Mouse (Mus musculus) heart, postnatal 10 days (tissue): ENCODE results near the gene Flnc. TPM values are rescaled to one million over a fixed set of nuclear protein-coding genes. Genes with fewer than 3 reads are reported as not detected.
"Not testable (repeated sequence)": the region's sequence is repeated elsewhere in the genome, so short reads cannot be mapped to it uniquely, and the experiment has no call there.

Experiments used
- DNase-seq, 2 experiments: peaks; one replicate each; pipeline ENCODE4 v3.0.0; 2021
- intact Hi-C: fragments of 180-260 bp; cut with DNase I; formaldehyde crosslinking; loops from one replicate; pipeline ENCODE4 v1.15.1; 2025
- total RNA-seq, 2 experiments: library from RNA; stranded (reverse); gene quantifications; 2 replicates each; pipeline ENCODE4 v1.2.3; 2021

Flnc gene
- total RNA-seq, result 100 to 1,000 TPM; 214 to 246 TPM

- DNase-seq, result peak; percentile 74 to 78
- intact Hi-C loops, result loop anchor here (2.0 to 5.0 kb wide), 3 partner anchors 36 to 76 kb away; partner anchors contain the start of genes Ccdc136 and Opn1sw
Observed at GRCm38 (mm10) chr6:29433038-29433803, at the start of gene Flnc. TSS of gene Flnc (plus strand) at chr6:29433256.

GRCm38 (mm10) chr6:29388052-29388518 lies 45.0 kb upstream of the Flnc start, which contains the start of gene Opn1sw:
TSS of gene Opn1sw (minus strand) at chr6:29388468.
- peak in 1 of 2 experiments; percentile 23 for DNase-seq
- intact Hi-C loops, result loop anchor here (2.0 kb wide), 1 partner anchor 45 kb away; the partner anchor contains the start of gene Flnc

- intact Hi-C loops, result loop anchor here (2.0 kb wide), 1 partner anchor 44 kb away; the partner anchor contains the start of gene Flnc
Observed at GRCm38 (mm10) chr6:29388606-29389080, 44.4 kb upstream of the Flnc start.

GRCm38 (mm10) chr6:29389425-29389824 lies 43.6 kb upstream of the Flnc start:
- intact Hi-C loops, result loop anchor here (2.0 kb wide), 1 partner anchor 43 kb away; the partner anchor contains the start of gene Flnc

More at GRCm38 (mm10) chr6:29388606-29389080, 44.4 kb upstream of the Flnc start:
- peak; percentile 97 to 98 for DNase-seq

DNA sequence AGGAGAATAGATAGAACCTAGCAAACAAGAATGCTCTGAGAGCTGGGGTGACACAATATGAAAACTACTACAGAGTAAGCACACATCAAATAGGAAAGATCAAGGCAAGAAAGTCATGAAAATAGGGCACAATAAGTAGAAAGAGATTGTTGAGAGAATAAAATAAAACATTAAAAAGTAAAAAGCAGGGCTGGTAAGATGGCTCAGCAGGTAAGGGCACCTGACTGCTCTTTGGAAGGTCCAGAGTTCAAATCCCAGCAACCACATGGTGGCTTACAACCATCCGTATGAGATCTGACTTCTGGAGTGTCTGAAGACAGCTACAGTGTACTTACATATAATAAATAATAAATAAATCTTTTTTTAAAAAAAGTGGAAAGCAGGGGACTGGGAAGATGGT lies 42.6 kb upstream of the Flnc start:
- DNase-seq, result not testable (repeated sequence)
- intact Hi-C loops, result loop anchor here (5.0 to 10.0 kb wide), 2 partner anchors 97 to 264 kb away; no protein-coding TSS in a partner anchor

More at GRCm38 (mm10) chr6:29389425-29389824, 43.6 kb upstream of the Flnc start:
- peak in 1 of 2 experiments; percentile 29 for DNase-seq

DNA sequence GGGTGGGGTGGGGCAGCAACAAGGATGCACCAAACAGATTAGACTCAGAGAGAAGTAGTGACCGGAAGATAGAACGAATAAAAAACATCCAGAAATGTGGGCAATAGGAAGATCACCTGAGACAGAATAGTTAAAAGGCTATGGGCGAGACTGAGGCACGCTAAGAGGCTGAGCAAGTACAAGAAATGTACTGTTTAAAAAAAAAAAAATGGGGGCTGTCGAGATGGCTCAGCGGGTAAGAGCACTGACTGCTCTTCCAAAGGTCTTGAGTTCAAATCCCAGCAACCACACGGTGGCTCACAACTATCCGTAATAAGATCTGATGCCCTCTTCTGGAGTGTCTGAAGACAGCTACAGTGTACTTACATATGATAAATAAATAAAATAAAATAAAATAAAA lies 41.8 kb upstream of the Flnc start:
- not testable (repeated sequence) for DNase-seq
- intact Hi-C loops, result loop anchor here (5.0 to 10.0 kb wide), 2 partner anchors 96 to 264 kb away; no protein-coding TSS in a partner anchor

DNA sequence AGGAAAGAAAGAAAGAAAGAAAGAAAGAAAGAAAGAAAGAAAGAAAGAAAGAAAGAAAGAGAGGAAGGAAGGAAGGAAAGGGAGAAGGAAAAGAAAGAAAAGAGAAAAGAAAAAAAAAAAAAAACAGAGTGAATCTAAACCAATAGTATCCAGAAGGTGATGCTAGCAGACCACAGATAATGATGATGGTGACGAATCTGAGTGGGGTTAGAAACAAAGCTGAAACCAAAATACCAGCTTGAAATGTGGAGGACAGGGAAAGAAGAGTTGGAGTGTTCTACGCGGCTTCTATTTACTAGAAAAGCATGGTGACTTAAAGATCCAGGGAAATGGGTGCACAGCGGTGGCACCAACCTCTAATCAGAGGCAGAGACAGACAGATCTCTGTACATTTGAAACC lies 41.3 kb upstream of the Flnc start:
- intact Hi-C loops, result loop anchor here (5.0 to 10.0 kb wide), 2 partner anchors 95 to 263 kb away; no protein-coding TSS in a partner anchor
- no peak for DNase-seq

DNA sequence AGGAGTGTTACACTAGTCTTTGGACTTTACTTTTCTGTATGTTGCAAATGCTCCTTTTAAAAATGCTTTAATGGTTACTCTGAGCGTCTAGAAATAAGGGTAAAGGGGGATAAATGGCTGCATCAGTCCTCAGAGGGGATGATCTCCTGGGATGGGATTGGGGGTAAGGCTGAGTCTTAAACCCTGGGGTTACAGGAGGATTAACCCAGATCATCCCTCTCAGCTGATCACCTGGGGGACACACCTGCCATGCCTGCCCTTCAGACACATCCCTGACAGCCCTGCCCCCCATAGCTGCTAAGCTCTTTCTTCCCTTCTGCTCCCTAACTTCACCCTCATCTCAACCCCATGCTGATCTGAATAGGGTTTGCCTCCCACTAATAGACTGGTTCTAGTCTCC lies 38.8 kb upstream of the Flnc start:
- intact Hi-C loops, result loop anchor here (5.0 to 10.0 kb wide), 2 partner anchors 93 to 261 kb away; no protein-coding TSS in a partner anchor
- no peak for DNase-seq

DNA sequence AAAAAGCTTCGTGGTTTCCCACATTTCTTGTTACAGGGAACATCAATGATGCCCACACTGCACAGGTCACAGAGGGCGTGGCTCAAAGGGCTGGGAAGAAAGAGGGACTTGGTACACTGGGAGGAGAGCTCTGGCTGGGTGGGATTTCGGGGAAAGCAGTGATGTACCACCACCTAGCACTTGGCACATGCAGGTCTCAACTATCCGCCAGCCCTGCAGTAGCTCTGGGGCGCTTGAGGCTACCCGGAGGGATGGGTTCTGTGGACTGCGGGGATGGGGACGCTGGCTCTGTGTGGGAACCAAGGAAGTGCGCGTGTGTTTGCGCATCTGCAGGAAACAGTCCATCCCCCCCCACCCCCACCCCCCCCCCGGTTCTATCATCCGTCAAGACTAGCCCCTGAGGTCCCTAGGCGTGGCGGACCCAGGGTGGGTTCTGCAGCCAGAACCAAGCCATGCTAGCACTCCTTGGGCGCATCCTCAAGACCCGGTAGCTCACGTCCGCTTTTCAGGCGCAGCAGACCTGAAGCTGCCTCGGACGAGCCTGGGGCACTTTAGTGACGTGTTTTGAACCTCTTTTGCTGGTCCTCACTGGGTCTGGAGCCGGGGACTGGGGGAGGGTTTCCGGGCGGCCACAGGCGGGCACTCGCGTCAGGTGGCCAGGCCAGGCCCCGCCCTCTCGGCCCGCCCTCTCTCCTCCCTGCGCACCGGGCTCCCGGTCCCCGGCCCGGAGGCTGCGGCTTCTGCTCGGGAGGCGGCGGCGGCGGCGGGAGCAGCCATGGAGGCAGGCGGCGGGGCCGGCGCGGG lies 36.9 kb upstream of the Flnc start, which contains the start of gene Ccdc136:
Gene Ccdc136 (plus strand): TSS at position 400 of the 804 bp plus-strand sequence.
- intact Hi-C loops, result loop anchor here (2.0 to 10.0 kb wide), 2 partner anchors 37 to 259 kb away; partner anchors contain the start of gene Flnc

GRCm38 (mm10) chr6:29396714-29397540 lies 36.1 kb upstream of the Flnc start:
- intact Hi-C loops, result loop anchor here (2.0 to 10.0 kb wide), 2 partner anchors 36 to 258 kb away; partner anchors contain the start of gene Flnc
- no peak for DNase-seq

More for the DNA sequence above, 36.9 kb upstream of the Flnc start, which contains the start of gene Ccdc136:
- DNase-seq, result peak; percentile 71 to 73

DNA sequence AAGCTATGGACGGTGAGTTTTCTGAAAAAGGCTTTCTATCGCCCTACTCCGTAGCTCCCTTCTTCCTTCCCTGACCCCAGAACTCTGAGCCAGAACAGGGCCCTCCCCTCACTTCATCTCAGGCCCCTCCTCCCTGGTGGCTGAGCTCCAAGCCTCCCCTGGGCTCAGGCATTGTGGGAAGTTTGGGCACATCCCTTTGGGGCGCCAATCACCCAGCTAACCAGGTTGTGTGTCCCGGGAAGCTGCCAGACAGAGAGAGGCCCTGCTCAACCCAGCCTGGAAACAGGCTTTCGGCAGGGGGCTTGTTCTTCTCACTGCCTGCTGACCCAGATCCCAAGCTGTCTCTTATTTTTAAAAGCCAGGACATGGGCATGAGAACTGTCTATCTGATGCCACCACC lies 35.5 kb upstream of the Flnc start:
- no peak for DNase-seq
- intact Hi-C loops, result loop anchor here (2.0 to 10.0 kb wide), 2 partner anchors 35 to 257 kb away; partner anchors contain the start of gene Flnc

- no peak for DNase-seq
- intact Hi-C loops, result loop anchor here (10.0 kb wide), 1 partner anchor 255 kb away; no protein-coding TSS in a partner anchor
Observed at GRCm38 (mm10) chr6:29399851-29400250, 33.2 kb upstream of the Flnc start.

GRCm38 (mm10) chr6:29402693-29403342 lies 30.2 kb upstream of the Flnc start:
- DNase-seq, result peak in 1 of 2 experiments; percentile 27
- intact Hi-C loops, result no loop called here

- intact Hi-C loops, result no loop called here
Observed at GRCm38 (mm10) chr6:29406412-29406811, 26.6 kb upstream of the Flnc start.

DNA sequence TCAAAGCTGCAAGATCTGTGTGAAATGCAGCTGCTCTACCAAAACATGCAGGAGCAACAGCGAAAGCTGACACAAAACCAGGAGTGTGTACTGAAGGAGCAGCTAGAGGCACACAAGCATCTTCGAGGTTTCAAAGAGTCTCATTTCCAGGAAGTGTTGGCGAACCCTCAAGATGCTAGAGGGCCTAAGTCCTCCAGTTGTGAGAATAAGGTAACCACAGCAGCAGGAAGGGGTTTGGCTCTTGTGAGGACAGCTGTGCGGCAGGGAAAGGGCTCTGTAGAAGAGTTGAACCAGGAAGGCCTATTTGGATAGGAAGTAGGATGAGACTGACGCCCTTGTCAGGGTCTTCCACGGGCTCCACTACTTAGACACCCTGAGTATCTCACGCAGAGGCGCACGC lies 17.6 kb upstream of the Flnc start:
- intact Hi-C loops, result no loop called here
- DNase-seq, result peak; percentile 6 to 17

More at GRCm38 (mm10) chr6:29406412-29406811, 26.6 kb upstream of the Flnc start:
- DNase-seq, result no peak

DNA sequence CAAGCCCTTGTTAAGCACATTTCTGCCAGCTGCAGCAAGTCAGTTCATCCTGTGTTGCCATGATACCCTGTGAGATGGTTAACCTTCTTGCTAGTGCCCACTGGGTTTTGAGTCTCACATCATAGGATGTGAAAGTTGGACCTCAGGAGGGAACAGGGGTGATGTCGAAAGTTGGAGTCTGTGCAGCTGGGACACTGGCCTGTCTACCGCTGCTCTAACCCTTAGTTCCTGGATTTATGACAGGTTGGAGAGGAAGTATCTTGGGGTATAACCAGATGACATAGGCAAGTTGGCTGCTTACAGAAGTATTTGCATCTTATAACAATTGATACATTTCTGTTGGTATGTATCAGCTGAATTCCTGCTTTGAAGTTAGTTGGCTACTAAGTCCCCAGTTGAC lies 12.5 kb upstream of the Flnc start:
- intact Hi-C loops, result no loop called here
- DNase-seq, result no peak

DNA sequence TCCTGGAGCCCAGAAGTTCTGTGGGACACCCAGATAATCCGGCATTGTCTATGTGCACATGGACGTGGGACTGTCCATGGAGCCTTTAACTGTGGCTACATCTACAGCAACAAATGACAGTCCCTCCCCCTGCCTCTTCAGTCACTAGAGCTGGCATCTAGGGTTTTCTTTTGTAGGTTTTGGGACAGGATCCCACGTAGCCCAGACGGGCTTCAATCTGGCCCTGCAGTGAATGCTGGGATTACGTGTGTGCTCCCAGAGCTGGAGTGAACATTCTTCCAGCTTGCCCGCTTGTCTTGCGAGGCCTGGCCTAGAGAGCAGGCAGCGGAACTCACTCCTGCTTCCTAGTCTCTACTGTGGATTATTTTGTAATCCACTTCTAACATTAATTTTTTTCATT lies 7.9 kb upstream of the Flnc start:
- intact Hi-C loops, result no loop called here
- DNase-seq, result no peak

DNA sequence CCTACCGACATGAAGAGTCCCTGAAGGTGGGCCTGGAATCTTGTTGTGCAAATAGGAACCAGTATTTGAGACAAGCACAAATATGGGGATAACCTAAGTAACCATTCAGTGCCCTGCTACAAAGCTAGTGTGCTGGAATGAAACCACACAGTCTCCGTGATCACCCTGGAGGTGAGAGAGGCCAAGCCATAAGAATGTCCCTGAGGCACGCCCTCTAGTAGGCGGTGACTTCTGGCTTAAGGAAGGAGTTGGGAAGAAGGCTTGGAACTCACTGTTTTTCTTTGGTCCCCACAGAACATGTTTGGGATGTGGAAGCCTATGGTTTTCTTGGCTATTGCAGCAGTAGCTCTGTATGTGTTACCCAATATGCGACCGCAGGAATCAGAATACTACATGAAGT lies 6.7 kb upstream of the Flnc start:
- DNase-seq, result no peak
- intact Hi-C loops, result no loop called here

DNA sequence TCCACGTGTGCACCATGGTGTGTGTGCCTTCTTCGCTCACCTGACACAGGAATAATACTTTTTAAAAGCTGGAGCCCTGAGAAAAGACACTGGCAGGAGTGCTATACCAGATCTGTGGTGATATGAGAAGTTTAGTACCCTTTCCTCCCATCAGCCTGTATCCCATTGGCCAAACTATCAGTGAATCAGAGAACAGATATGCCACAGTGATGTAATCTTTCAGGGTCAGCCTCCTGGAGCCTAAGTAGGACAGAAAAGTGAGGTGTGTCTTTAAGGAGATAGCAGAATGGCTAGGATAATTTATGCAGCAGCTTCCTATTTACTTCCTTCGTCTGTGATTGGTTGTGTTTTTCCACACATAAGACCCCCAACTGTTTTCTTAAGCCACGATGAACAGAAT lies 4.9 kb upstream of the Flnc start:
- intact Hi-C loops, result no loop called here
- no peak for DNase-seq
